Mouse (Mus musculus): ENCODE data around the gene Nwd1.

DNA sequence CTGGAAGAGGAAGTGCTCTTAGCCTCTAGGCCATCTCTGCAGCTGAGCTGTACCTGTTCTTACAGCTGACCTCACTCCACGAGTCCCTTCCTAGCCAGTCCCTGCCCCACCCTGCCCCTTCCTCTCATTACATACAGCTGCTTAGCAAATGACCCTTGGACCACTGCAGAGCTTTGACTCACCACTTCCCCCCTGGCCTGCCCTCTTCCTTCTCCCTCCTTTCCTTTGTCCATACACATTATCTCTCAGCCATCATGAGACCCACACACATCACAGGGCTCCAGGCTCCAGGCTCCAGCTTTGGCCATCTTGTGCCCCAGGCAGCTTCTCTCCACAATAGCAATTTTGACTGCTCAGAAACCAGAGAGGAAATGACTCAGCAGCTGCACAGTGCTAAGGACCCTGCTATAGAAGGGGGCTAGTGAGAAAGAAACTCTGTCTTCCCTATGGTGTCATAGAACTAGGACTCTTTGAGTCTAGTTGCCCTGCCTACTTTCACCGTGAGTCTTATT is 36.6 kb downstream of the Nwd1 start:
- TF ChIP-seq TAL1 (IDR thresholded peaks at IDR 0.05; ENCODE audit: low read length) (no peak), GATA1 (IDR thresholded peaks at IDR 0.05; ENCODE audit: low read length) (no peak)
